Mouse (Mus musculus): ENCODE measurements around the gene Gm20806. TPM values are rescaled to one million over a fixed set of nuclear protein-coding genes. Genes with fewer than 3 reads are reported as not detected.
"Not testable (repeated sequence)": the region's sequence is repeated elsewhere in the genome, so short reads cannot be mapped to it uniquely, and the experiment has no call there.

Gene Gm20806
- not detected in 2 replicates for polyA plus RNA-seq (2014; fragmentation: Nextera tagmentation; extraction: Ambion mirVana)

DNA sequence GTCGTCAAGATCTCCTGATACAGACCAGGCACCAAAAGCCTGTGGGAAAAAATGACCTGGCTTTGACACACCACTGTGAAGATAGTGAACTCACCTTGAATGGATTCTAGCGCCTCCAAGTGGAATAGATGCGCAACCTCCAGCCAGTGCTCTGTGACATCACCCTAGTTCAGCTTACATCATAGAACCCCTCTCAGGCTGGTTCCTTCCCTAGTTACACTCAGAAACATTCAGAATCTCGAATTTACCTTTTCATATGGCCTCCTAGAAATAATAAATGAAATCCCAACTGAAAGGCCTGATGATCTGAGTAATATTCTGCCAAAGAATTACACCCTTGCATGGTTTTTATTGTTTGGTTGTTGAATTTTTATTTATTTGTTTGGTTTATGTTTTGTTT lies at the start of gene Gm20806:
Gene Gm20806 (minus strand): TSS at position 101 of the 400 bp plus-strand sequence.
- H3K9ac ChIP-seq (ENCODE audit: low read length); ATAC-seq (ENCODE audit: insufficient number of reproducible peaks, insufficient read depth, low FRiP score, low read depth); H3K27ac ChIP-seq (replicated peaks in 1 of 2; ENCODE audit: control insufficient read depth in 1 of 2, insufficient read depth in 1 of 2, low read depth in 2 of 2, low read length in 2 of 2); H3K9me3 ChIP-seq (ENCODE audit: control insufficient read depth, low read length); H3K4me1 ChIP-seq (ENCODE audit: control insufficient read depth in 2 of 2, insufficient read depth in 2 of 2, low read length in 2 of 2); H3K4me2 ChIP-seq (ENCODE audit: low read length); H3K27me3 ChIP-seq (ENCODE audit: control insufficient read depth, insufficient read depth, low read length); H3K4me3 ChIP-seq (ENCODE audit: control insufficient read depth in 1 of 2, insufficient read depth in 1 of 2, low read depth in 1 of 2, low read length in 2 of 2); H3K36me3 ChIP-seq (ENCODE audit: control insufficient read depth, insufficient read depth, low read length): not testable (repeated sequence)
- WGBS, result no CpG with 5 or more reads among the region's 4 CpGs
